Mouse (Mus musculus): ENCODE data around the gene Zbp1. TPM values are rescaled to one million over a fixed set of nuclear protein-coding genes. Genes with fewer than 3 reads are reported as not detected.

Gene Zbp1
- total and polyA plus RNA-seq, 2 experiments from 2014 or later, result 0.44 to 0.52 TPM

- Histone ChIP-seq H3K27me3 (ENCODE audit: insufficient read depth, low read length) (no peaks in the 10 kb centered on the region), H3K9ac (no peak overlapping the region), H3K27ac (ENCODE audit: low read depth, low read length) (no peak overlapping the region), H3K36me3 (ENCODE audit: insufficient read depth) (no peaks in the 10 kb centered on the region), H3K4me1 (ENCODE audit: insufficient read depth) (no peaks in the 10 kb centered on the region), H3K4me3 (ENCODE audit: low read depth, low read length) (no peak overlapping the region), H3K9me3 (ENCODE audit: low read length) (no peaks in the 10 kb centered on the region), H3K4me2 (ENCODE audit: low read depth) (no peak overlapping the region)
- no peak for ATAC-seq
- 68% methylated on average over 4 of the region's 4 CpGs for WGBS
- TF ChIP-seq CTCF (IDR thresholded peaks at IDR 0.05; ENCODE audit: low read depth), result no peak
- no peak for DNase-seq
Observed at GRCm38 (mm10) chr2:173157376-173157775, 61.3 kb downstream of the Zbp1 start.

GRCm38 (mm10) chr2:173156923-173157322, 61.8 kb downstream of the Zbp1 start:
- DNase-seq, result no peak
- H3K27ac ChIP-seq (ENCODE audit: low read depth, low read length), result no peak overlapping the region
- WGBS, result 84% methylated on average over 13 of the region's 13 CpGs

More at GRCm38 (mm10) chr2:173156923-173157322, 61.8 kb downstream of the Zbp1 start:
- Histone ChIP-seq H3K36me3 (ENCODE audit: insufficient read depth) (no peaks in the 10 kb centered on the region), H3K4me2 (ENCODE audit: low read depth) (no peak overlapping the region), H3K9me3 (ENCODE audit: low read length) (no peaks in the 10 kb centered on the region), H3K27me3 (ENCODE audit: insufficient read depth, low read length) (no peaks in the 10 kb centered on the region), H3K9ac (no peak overlapping the region), H3K4me3 (ENCODE audit: low read depth, low read length) (no peak overlapping the region), H3K4me1 (ENCODE audit: insufficient read depth) (no peaks in the 10 kb centered on the region)
- no peak for ATAC-seq
- TF ChIP-seq CTCF (IDR thresholded peaks at IDR 0.05; ENCODE audit: low read depth), result no peak

Other genes starting within 250 kb of the Zbp1 start
- gene Spo11, start 241.2 kb downstream of the Zbp1 start, total RNA-seq (2014; rRNA removed), result 1.1 and 1.3 TPM in 2 replicates
- 0.92 and 1.1 TPM in 2 replicates for gene Spo11, start 241.2 kb downstream of the Zbp1 start, polyA plus RNA-seq (2015; fragmentation: Nextera tagmentation; extraction: Ambion mirVana)
- 103 and 108 TPM in 2 replicates for gene Rae1, start 218.8 kb downstream of the Zbp1 start, total RNA-seq (2014; rRNA removed)
- 150 and 161 TPM in 2 replicates for gene Rae1, start 218.8 kb downstream of the Zbp1 start, polyA plus RNA-seq (2015; fragmentation: Nextera tagmentation; extraction: Ambion mirVana)
- gene Rbm38, start 198.4 kb downstream of the Zbp1 start, total RNA-seq (2014; rRNA removed), result 5.9 and 6.6 TPM in 2 replicates
- 11.0 and 14.5 TPM in 2 replicates for gene Rbm38, start 198.4 kb downstream of the Zbp1 start, polyA plus RNA-seq (2015; fragmentation: Nextera tagmentation; extraction: Ambion mirVana)
- not detected in 2 replicates for gene Ctcfl, start 99.4 kb downstream of the Zbp1 start, total RNA-seq (2014; rRNA removed)
- gene Ctcfl, start 99.4 kb downstream of the Zbp1 start, polyA plus RNA-seq (2015; fragmentation: Nextera tagmentation; extraction: Ambion mirVana), result 0.06 TPM in 1 of 2 replicates, not detected in the other
- not detected in 2 replicates for gene Pck1, start 65.9 kb downstream of the Zbp1 start, total RNA-seq (2014; rRNA removed)
- not detected in 2 replicates for gene Pck1, start 65.9 kb downstream of the Zbp1 start, polyA plus RNA-seq (2015; fragmentation: Nextera tagmentation; extraction: Ambion mirVana)
- 6.9 and 8.5 TPM in 2 replicates for gene Pmepa1, start 57.6 kb upstream of the Zbp1 start, total RNA-seq (2014; rRNA removed)
- gene Pmepa1, start 57.6 kb upstream of the Zbp1 start, polyA plus RNA-seq (2015; fragmentation: Nextera tagmentation; extraction: Ambion mirVana), result 2.5 and 3.1 TPM in 2 replicates